Mouse (Mus musculus): ENCODE results near the gene Wdr46.
A peak's percentile ranks its signal among the peaks of the same experiment; 100 is the strongest.
"Not testable (repeated sequence)": the region's sequence is repeated elsewhere in the genome, so short reads cannot be mapped to it uniquely, and the experiment has no call there.

The Wdr46 gene

DNA sequence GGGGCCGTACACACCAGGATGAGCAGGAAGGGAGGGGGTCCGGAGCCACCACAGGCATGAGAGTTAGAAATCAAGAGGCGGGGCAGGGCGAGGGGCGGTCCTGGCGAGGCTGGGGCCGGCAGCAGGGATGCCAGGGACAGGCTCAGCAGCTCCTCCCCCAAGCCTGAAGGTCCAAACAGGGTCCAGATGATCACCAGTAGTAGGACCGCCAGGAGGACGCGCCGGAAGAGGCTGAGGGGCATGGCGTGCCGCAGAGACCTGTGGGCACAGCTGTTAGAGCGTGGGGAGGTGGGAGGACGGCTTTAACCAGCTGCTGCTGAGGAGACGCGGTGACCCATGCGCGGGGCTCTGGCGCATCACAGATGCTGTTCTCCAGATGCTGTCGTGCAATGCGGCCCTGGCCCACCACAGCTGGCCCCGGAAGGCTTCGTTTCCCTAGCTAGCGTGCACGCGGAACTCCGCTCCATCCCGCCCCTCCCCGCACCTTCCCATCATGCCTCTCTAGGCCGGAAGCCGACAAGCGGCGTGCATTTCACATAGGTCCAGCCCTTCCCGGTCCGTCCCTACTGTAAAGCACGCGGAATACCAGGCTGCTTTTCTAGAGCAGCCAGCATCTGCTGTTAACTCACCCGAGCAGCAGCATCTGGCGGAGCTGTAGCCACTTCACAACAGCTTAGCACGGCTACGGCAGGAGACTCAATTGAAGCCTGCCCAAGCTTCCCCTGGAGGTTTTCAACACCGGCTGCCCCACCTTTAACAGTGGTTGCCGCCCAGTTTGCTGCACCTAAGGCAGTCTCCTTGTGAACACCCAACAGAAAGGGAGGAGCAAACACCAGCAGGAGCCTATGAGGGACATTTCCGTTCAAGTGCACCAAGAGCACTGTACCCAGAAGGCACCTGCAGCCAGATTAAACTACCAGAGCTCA lies 10.8 kb downstream of the Wdr46 start, which contains the start of gene B3galt4:
B3galt4 (minus strand) TSS at position 468 of the 926 bp plus-strand sequence.
- DNase-seq (ENCODE audit: low read depth, low spot score), result peak; percentile 93

DNA sequence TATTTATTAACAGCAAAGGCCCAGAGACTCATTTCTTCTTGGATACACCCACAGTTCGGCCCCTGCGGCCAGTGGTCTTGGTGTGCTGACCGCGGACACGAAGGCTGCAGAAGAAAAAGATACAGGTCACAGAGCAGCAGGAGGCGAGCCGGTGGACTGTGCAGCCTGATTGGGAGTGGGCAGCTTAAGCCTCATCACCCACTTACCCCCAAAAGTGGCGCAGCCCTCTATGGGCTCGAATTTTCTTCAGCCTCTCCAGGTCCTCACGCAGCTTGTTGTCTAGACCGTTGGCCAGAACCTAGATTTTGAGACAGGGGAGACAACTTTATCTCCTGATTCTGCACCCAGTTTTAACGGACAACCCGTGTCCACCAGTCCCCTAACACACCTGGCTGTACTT lies 11.6 kb downstream of the Wdr46 start:
- DNase-seq (ENCODE audit: low read depth, low spot score), result not testable (repeated sequence)

DNA sequence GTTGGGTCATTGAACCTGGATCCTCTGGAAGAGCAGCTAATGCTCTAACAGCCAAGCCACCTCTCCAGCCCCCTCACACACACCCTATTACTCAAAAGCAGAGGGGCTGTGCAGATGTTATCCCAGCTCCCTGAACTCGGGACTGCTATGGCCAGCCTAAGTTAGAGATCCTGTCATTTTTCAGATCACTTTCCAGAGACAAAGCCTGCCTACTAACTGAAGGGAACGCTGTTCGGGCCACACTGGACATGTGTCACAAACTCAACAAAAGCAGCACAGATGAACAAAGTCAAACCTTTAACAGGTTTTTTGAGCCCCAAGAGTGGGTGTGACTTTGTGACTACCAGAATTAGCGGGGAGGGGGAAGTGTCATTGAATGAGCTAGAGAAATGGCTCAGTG lies 12.4 kb downstream of the Wdr46 start:
- DNase-seq (ENCODE audit: low read depth, low spot score), result no peak

DNA sequence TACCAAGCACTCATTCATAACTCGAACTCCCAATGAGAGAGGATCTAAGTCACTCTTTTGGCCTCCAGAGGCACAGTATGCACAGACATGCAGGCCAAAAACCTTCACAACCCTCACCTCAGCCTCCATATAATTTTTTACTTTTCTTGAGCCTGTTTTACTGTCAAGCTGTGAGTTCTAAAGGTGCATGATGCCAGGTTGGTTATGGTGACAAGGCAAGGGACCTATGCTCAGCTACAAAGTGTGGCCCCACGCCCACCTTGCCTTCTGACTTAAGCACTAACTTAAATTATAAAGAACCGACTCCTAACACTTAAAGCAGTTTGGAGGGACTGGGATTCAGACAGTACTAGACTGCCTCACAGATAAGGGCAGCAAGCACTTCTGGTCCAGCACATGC lies 12.8 kb downstream of the Wdr46 start:
- DNase-seq (ENCODE audit: low read depth, low spot score), result no peak

DNA sequence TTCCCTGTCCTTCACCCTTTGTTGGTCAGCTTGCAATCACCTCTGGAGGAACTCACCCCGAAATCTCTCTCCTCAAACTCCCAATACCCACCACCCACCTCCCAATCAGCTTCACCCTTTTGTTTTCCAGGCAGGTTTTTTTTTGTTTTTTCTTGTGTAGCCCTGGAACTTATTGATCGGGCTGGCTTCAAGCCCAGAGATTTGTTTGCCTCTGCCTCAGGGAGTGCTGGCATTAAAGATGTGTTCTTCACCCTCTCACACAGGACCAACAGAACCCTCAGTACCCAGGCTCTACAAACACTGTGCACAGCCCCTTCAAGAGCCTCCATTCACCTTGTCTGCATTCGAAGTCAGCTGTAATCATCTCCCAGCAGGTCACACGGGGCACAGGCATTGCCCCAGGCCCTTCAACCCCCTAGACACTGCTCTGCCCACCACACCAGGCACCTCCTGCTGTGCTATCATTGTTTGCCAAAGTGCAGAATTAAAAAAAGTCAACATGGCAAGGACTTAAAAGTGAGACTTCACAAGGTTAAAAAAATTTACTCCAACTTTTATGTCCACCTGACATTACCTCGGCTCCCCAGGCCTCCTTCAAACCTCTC lies 13.6 kb downstream of the Wdr46 start:
- no peak for DNase-seq (ENCODE audit: low read depth, low spot score)

DNA sequence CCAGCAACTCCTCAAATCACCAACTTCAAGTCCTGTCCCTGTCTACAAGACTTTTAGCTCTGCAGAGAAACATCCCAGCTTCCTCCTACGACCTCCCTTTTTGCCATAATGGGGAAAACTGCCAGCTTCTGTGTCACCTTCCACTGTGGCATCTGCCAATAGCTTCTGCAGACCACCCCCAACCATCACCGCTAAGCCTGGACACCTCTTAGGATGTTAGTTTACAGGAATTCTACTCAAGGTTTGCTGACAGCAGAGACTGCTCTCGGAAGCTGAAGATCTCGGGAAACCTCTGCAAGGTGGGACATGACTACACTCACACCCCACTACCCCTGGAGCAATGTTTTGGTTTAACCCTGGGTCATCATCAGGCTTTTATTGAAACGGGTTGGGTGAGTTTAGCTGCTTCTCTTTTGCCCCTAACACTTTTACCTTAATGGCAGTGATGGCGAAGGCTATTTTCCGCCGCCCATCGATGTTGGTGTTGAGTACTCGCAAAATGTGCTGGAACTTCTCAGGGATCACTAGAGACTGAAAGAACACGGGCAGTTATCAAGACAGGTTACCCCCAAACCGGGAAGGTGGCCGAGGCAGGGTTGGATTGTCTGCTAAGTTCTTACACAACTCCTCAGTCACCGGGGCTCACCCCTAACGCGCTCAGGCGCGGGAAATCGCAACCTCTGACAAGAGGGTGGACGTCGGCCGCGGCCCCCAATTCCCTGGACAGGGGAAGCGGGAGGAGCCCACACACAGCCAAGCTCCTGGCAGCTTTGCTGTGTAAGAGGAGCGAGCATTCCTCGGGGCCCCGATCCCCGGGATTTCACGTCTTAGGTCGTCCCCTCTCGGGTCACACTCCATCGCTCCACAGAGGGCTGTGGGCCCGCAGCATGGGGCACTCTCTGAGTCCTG lies 14.4 kb downstream of the Wdr46 start:
- no peak for DNase-seq (ENCODE audit: low read depth, low spot score)

DNA sequence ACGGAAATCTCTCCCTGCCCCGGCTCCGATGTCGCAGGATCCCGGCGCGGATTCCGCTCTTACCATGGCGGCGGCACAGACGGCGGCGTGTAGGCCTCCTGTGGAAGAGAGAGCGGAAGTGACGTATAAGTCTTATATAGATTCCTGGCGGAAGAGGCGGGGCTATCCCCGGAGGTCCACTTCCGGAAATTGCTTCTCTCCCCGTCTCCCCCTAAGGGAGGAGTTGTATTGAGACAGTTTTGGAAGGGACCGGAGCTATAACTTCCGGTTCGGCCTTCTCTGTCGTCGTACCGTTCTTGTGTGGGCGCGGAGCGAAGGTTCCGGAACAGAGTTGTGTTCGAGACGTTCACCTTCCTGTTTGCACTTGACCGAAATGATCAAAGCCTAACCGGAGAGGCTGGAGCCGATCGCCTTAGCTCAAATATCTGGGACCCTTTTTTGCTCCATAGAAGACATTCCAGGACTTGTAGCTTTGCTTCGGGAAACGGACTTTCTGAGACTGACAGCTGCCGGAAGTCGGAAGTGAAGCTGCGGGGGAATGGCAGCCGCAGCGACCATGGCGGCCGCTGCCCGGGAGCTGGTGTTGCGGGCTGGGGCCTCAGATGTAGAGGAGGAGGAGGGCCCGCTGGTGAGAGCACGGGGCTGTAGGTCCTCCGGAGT lies 15.2 kb downstream of the Wdr46 start, which contains the start of the genes Vps52 and Rps18:
Vps52 (plus strand) TSS at position 258 of the 660 bp plus-strand sequence.
Rps18 (minus strand) TSS at position 447 of the 660 bp plus-strand sequence.
- DNase-seq (ENCODE audit: low read depth, low spot score), result peak; percentile 98

DNA sequence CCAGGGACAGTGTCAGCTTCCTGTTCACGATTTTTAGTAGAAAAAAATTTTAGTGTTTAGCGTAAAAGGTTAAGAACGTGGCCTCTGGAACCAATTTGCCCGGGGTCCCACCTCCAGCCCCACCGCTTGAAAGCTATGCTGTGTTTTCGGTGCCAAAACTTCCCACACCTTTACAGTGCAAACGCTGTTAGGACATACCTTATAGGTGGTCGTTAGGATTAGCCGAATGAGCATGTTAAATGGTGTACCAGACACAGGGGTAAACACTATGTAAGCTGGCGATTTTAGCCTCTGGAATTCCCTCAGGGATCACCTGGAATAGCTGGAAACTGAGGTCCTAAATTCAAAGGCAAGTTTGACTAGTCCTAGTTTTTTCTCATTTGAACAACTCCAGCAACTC lies 15.9 kb downstream of the Wdr46 start:
- DNase-seq (ENCODE audit: low read depth, low spot score), result no peak

DNA sequence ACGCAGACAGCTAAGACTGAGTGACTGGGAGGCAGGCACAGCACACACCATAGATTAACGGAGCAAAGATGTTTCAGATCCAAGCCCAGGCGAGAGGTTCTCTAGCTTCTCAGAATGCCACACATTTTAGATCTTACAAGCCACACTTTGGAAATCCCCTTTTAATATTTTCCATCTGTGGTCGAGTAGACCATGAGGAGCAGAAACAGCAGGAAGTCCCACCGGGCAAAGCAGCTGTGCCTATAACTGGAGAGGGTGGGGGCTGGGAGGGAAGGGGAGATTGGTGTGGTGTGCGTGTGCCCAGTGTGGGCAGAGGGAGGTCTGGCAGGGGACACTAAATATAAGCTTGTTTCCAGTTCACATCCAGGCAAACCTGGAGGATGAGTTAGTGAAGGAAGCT lies 17.0 kb downstream of the Wdr46 start:
- no peak for DNase-seq (ENCODE audit: low read depth, low spot score)

DNA sequence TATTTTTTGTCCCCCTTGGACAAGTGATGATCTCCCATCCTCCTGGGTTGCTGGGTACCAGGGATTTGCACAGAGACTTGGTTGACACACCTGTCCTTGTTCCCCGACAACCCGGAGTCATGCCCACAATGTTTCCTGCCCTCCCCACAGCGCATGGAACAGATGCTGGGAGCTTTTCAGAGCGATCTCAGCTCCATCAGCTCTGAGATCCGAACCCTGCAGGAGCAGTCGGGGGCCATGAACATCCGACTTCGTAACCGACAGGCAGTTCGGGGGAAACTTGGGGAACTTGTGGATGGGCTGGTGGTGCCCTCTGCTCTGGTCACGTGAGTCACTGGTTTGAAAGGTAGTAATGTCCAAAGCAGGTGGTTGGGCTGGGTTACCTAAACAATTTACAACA lies 18.0 kb downstream of the Wdr46 start:
- DNase-seq (ENCODE audit: low read depth, low spot score), result no peak

DNA sequence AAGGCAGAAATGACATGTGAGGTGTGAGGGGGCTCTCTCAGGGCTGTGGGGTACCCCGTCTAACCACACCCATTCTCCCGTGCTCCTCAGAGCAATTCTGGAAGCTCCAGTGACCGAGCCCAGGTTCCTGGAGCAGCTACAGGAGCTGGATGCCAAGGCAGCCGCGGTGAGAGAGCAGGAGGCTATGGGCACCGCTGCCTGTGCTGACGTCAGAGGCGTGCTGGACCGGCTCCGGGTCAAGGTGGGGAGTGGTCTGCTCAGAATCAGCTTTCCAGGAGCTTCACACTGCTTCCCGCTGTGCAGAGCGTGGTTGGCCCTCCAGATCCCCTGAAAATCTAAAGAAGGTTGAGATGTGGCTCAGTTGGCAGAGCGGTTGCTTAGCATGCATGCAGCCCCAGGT lies 18.7 kb downstream of the Wdr46 start:
- DNase-seq (ENCODE audit: low read depth, low spot score), result no peak

DNA sequence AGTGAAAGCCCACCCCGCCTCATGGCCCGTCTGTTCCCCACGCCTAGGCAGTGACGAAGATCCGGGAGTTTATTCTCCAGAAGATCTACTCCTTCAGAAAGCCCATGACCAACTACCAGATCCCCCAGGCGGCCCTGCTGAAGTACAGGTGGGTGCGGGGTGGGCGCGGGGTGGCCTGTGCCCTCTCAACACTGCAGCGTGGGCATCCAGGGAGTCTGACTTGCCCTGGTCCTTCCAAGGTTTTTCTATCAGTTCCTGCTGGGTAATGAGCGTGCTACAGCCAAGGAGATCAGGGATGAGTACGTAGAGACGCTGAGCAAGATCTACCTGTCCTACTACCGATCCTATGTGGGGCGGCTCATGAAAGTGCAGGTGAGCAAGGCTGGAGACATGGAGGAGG lies 19.5 kb downstream of the Wdr46 start:
- DNase-seq (ENCODE audit: low read depth, low spot score), result no peak

DNA sequence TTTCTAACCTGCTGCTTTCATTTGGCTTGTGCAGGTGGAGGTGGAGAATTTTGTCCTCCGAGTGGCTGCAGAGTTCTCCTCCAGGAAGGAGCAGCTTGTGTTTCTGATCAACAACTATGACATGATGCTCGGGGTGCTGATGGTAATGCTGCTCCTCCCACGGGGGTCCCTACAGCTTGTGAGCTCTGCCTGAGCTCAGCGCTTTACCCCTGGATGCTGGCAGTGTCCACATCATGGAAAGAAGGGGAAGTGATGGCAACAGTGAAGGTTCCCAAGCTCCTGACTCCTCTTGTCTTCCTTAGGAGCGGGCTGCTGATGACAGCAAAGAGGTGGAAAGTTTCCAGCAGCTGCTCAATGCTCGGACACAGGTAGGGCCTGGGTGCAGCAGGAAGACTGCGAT lies 22.4 kb downstream of the Wdr46 start:
- no peak for DNase-seq (ENCODE audit: low read depth, low spot score)

DNA sequence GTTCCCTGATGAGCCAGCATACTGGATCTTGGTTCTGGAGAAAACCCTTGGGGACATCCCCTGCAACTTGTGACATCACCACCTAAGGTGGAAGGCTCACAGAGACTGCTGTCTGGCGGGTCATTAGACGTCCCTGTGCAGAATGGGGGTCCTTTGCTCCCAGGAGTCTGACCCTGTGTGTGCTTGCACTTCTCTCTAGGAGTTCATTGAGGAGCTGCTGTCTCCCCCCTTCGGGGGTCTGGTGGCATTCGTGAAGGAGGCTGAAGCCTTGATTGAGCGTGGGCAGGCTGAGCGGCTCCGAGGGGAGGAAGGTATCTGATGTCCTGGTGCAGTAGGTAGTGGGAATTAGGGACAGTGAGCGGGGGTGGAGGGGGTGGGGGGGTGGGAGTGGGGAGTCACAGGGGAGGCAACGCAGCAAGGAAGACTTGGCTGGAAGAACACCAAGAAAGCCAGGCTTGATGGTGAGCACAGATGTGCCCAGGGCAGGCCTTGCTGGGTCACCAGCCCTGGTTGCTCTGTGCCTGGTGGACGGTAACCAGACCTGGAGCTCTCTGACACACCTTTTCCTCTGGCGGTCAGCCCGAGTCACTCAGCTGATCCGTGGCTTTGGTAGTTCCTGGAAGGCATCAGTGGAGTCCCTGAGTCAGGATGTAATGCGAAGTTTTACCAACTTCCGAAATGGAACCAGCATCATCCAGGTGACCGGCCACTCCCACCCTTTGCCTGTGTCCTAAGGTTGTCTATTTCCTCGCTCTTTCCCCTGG lies 24.8 kb downstream of the Wdr46 start:
- DNase-seq (ENCODE audit: low read depth, low spot score), result no peak

DNA sequence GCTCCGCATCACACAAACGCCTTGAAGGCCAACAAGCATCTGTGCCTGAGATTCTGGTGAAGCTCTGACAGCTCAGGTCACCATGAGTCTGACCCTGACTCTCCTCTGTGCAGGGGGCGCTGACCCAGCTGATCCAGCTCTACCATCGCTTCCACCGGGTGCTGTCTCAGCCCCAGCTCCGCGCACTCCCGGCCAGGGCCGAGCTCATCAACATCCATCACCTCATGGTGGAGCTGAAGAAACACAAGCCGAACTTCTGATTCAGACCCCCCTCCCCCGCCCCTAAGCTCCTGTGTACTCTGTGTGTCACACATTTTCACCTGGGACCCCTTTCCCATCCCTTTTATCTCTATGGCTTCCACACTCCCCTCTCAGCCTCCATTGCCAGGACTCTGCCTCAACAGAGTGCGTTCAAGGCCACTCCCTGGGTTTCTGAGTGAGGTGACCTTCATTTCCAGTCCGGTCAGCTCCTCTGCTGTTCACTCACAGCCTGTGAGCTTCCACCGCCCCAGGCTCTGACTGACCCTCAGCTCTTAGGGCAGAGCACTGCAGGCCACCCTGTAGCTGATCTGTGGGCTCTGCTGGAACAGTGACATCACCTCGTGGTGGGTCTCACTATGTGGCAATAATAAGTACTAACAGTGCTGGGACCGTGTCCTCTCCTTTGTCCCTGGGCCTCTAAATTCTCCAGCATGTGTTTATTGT lies 25.5 kb downstream of the Wdr46 start:
- DNase-seq (ENCODE audit: low read depth, low spot score), result no peak

DNA sequence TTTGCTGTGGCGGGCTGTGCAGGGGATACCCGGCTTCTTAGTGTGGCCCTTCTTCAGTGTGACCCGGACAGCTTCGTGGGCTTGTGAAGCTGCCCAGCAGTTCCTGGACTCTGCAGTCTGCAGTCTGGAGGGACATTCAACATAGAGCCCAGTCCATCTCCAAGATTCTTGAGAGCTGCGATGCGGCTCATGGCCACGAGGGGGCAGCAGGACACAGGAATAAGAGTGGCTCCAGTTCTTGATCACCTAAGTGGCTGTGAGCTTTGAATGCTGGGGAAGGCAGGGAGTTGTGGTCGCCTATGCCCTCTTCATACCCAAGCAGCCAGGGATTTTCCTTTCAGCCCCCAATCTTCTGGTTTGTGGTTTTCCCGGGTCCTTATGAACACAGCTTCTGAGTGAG lies 28.0 kb downstream of the Wdr46 start:
- DNase-seq (ENCODE audit: low read depth, low spot score), result peak; percentile 76

DNA sequence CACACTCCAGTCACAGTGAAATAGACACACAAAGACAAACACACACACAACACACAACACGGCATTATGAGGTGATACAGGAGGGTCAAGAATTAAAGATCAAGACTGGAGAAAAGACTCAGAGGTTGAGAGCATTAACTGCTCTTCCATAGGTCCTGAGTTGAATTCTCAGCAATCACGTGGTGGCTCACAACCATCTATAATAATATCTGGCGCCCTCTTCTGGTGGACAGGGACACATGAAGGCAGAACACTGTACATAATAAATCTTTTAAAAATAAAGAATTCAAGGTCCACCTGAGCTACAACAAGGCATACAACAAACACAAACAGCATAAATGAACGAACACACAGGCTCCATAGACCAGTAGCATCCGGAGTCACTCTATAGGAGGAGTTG lies 28.5 kb downstream of the Wdr46 start:
- peak; percentile 69 for DNase-seq (ENCODE audit: low read depth, low spot score)

DNA sequence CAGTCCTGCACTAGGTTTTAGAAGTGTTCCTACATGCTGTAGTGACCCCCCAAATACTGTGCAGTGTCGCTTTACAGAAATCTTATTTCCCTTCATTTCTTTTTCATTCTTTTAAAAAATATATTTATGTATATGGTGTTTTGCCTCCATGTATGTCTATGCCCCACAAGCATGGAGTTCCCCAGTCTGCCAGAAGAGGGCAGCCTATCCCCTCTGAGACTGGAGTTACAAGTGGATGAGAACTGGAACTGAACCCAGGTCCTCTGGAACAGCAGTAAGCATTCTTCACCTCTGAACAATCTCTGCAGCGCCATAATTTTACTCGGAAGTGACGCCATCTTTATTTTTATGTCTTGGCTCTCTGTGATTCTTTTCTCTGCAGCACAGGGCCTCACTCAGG lies 28.9 kb downstream of the Wdr46 start:
- no peak for DNase-seq (ENCODE audit: low read depth, low spot score)

DNA sequence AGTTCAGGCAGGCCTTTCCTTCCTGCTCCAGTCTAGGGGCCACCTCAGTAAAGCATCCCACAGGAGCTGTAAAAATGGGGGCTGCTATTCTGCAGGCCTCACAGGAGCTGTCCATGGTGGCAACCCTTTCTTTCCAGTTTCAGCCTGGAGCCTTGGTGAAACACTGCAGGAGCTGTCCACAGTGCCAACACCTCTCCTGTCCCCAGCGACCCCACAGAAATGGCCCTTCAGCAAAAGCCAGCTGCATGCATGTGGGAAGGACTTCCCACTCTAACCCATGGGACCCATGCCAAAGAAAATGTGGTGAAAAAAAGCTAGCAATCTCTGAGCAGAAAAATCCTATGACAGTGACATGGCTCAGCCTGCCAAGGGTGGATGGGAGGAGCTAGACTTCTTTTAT lies 32.2 kb downstream of the Wdr46 start:
- DNase-seq (ENCODE audit: low read depth, low spot score), result no peak

DNA sequence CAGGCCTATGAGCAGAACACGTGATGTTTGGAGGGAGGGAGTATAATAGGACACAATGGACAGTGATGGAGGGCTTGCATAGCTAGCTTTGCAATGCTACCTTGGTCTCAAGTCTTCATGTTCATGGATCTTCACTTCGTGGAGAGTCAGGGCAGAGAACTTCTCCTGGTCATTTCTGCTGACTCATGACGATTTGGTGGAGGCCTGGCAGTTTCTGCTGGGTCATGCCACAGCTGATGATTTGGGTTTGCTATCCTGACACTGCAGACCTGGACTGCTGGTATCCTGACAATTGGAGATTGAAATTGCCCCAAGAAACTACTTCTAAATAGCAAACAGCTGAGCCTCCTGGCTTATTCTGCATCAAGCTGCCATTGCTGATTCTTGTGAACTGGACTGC lies 33.1 kb downstream of the Wdr46 start:
- no peak for DNase-seq (ENCODE audit: low read depth, low spot score)

Data from mesoderm, embryonic 11.5 days (tissue).